Mouse (Mus musculus): ENCODE measurements around the gene Polr2h. TPM values are rescaled to one million over a fixed set of nuclear protein-coding genes. Genes with fewer than 3 reads are reported as not detected.
"Not testable (repeated sequence)": the region's sequence is repeated elsewhere in the genome, so short reads cannot be mapped to it uniquely, and the experiment has no call there.

Gene Polr2h
- 53.2 and 58.4 TPM in 2 replicates for polyA plus RNA-seq (2014; fragmentation: Nextera tagmentation; extraction: Ambion mirVana)

DNA sequence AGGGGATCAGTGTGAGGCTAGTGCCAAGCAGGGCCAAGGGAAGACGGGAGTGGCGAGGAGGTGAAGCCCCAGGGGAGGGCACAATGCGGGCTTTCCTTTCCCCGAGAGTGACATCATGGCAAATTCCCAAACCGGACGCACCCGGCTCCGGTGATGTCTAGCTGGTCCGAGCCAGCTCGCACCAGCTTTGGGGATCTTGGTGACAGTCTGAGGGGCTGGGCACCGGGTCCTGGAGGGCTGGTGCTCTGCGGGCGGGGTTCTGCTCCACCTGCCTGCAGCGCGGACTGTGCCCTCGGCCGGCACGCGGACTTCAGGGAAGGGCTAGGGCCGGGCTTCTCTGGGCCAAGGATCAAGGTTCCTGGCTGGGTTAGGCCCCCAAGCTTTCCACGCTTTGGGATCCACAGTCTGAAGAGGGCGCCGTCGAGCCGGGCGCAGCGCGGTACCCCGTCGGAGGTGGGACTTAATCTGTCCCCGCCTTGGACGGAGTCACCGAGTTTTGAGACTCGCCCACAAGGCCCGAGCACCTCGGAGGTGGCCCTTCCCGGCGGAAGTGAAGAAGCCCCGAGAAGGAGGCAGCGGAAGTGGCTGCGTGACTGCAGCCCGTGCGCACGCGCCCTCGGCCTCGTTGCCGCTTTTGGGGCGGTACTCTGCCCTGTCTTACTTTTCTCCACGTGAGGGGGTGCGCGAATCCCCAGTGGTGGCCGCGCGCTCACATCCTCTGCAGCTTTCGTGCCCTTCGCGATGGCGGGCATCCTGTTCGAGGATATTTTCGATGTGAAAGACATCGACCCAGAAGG, at the start of gene Polr2h, which contains the start of gene Clcn2:
Gene Polr2h (plus strand): TSS at position 485 of the 797 bp plus-strand sequence.
Gene Clcn2 (minus strand): TSS at position 566 of the 797 bp plus-strand sequence.
- Histone ChIP-seq H3K4me1 (ENCODE audit: control insufficient read depth in 2 of 2, insufficient read depth in 2 of 2, low read length in 2 of 2) (peaks cover 17 to 27% of the 10 kb centered on the region in 2 experiments), H3K4me3 (ENCODE audit: control insufficient read depth in 1 of 2, insufficient read depth in 1 of 2, low read depth in 1 of 2, low read length in 2 of 2) (peak within 1 kb of the TSS; percentile 63 to 64), H3K9ac (ENCODE audit: low read length) (peak within 1 kb of the TSS; percentile 81), H3K36me3 (ENCODE audit: control insufficient read depth, insufficient read depth, low read length) (peaks cover 23% of the 10 kb centered on the region), H3K27me3 (ENCODE audit: control insufficient read depth, insufficient read depth, low read length) (no peaks in the 10 kb centered on the region), H3K27ac (replicated peaks in 1 of 2; ENCODE audit: control insufficient read depth in 1 of 2, insufficient read depth in 1 of 2, low read depth in 2 of 2, low read length in 2 of 2) (peak within 1 kb of the TSS; percentile 93 to 95), H3K4me2 (ENCODE audit: low read length) (peak within 1 kb of the TSS; percentile 96), H3K9me3 (ENCODE audit: control insufficient read depth, low read length) (no peaks in the 10 kb centered on the region)
- under 1% methylated on average over 62 of the region's 62 CpGs for WGBS
- peak; percentile 75 for ATAC-seq (ENCODE audit: insufficient number of reproducible peaks, insufficient read depth, low FRiP score, low read depth)

- not testable (repeated sequence) for H3K4me1 ChIP-seq (ENCODE audit: control insufficient read depth in 2 of 2, insufficient read depth in 2 of 2, low read length in 2 of 2); H3K9me3 ChIP-seq (ENCODE audit: control insufficient read depth, low read length); H3K27me3 ChIP-seq (ENCODE audit: control insufficient read depth, insufficient read depth, low read length); H3K27ac ChIP-seq (replicated peaks in 1 of 2; ENCODE audit: control insufficient read depth in 1 of 2, insufficient read depth in 1 of 2, low read depth in 2 of 2, low read length in 2 of 2); H3K4me3 ChIP-seq (ENCODE audit: control insufficient read depth in 1 of 2, insufficient read depth in 1 of 2, low read depth in 1 of 2, low read length in 2 of 2); H3K4me2 ChIP-seq (ENCODE audit: low read length); ATAC-seq (ENCODE audit: insufficient number of reproducible peaks, insufficient read depth, low FRiP score, low read depth); H3K9ac ChIP-seq (ENCODE audit: low read length)
- 75% methylated on average over 3 of the region's 6 CpGs for WGBS
- H3K36me3 ChIP-seq (ENCODE audit: control insufficient read depth, insufficient read depth, low read length) = peaks cover 13% of the 10 kb centered on the region
Observed at GRCm38 (mm10) chr16:20668013-20668412, 49.5 kb upstream of the Polr2h start, which contains the start of gene Eif4g1. Gene Eif4g1 (plus strand): TSS chr16:20668313.

DNA sequence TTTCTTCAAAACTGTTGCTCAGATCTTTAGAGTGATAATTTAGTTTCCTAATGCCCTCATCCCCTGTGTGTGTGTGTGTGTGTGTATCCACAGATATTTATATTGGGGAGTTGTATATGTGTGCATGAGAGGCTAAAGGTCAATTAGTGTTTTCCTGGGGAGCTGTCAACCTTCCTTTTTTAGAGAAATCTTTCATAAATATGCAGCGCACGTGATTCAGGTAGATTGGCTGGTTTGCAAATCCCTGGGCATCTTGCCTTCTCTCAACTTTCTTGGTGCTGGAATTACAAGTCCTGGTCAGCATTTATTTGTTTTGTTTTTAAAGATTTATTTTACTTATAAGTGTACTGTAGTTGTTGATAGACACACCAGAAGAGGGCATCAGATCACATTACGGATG, 47.2 kb upstream of the Polr2h start:
- H3K36me3 ChIP-seq (ENCODE audit: control insufficient read depth, insufficient read depth, low read length) = peaks cover 10% of the 10 kb centered on the region
- peaks cover 5 to 22% of the 10 kb centered on the region in 2 experiments for H3K4me1 ChIP-seq (ENCODE audit: control insufficient read depth in 2 of 2, insufficient read depth in 2 of 2, low read length in 2 of 2)
- no peak overlapping the region for H3K9ac ChIP-seq (ENCODE audit: low read length)
- ATAC-seq (ENCODE audit: insufficient number of reproducible peaks, insufficient read depth, low FRiP score, low read depth) = no peak
- no peaks in the 10 kb centered on the region for H3K9me3 ChIP-seq (ENCODE audit: control insufficient read depth, low read length)
- no peaks in the 10 kb centered on the region for H3K27me3 ChIP-seq (ENCODE audit: control insufficient read depth, insufficient read depth, low read length)
- no peak overlapping the region for H3K27ac ChIP-seq (replicated peaks in 1 of 2; ENCODE audit: control insufficient read depth in 1 of 2, insufficient read depth in 1 of 2, low read depth in 2 of 2, low read length in 2 of 2)
- no peak overlapping the region for H3K4me3 ChIP-seq (ENCODE audit: control insufficient read depth in 1 of 2, insufficient read depth in 1 of 2, low read depth in 1 of 2, low read length in 2 of 2)
- 87% methylated on average over 3 of the region's 3 CpGs for WGBS
- no peak overlapping the region for H3K4me2 ChIP-seq (ENCODE audit: low read length)

DNA sequence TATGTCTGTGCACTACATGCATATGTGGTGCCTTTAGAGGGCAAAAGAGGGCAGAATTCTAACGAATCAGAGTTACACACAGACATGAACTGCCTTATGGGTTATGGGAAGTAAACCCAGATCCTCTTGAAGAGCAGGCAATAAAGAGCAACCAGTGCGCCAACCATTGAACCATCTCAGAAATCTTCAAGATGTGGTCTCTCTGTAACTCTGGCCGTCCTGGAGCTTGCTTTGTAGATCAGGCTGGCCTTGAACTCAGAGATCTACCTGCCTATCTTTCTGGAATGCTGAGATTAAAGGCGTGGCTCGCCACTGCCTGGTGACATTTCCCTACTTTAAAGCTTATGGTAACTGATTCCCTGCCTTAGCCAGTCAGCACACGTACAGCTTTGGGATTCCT, 45.6 kb upstream of the Polr2h start:
- Histone ChIP-seq H3K9me3 (ENCODE audit: control insufficient read depth, low read length) (no peaks in the 10 kb centered on the region), H3K27ac (replicated peaks in 1 of 2; ENCODE audit: control insufficient read depth in 1 of 2, insufficient read depth in 1 of 2, low read depth in 2 of 2, low read length in 2 of 2) (no peak overlapping the region), H3K4me2 (ENCODE audit: low read length) (peak overlapping the region; percentile 98), H3K4me1 (ENCODE audit: control insufficient read depth in 2 of 2, insufficient read depth in 2 of 2, low read length in 2 of 2) (peaks cover 5 to 23% of the 10 kb centered on the region in 2 experiments), H3K4me3 (ENCODE audit: control insufficient read depth in 1 of 2, insufficient read depth in 1 of 2, low read depth in 1 of 2, low read length in 2 of 2) (peak overlapping the region in 1 of 2 experiments; percentile 97; a peak in 2 of 4 replicates), H3K27me3 (ENCODE audit: control insufficient read depth, insufficient read depth, low read length) (no peaks in the 10 kb centered on the region), H3K9ac (ENCODE audit: low read length) (peak overlapping the region; percentile 96), H3K36me3 (ENCODE audit: control insufficient read depth, insufficient read depth, low read length) (peaks cover 26% of the 10 kb centered on the region)
- WGBS = 19% methylated on average over 6 of the region's 6 CpGs
- no peak for ATAC-seq (ENCODE audit: insufficient number of reproducible peaks, insufficient read depth, low FRiP score, low read depth)

GRCm38 (mm10) chr16:20672500-20672902, 45.0 kb upstream of the Polr2h start:
- under 1% methylated on average over 37 of the region's 38 CpGs for WGBS
- Histone ChIP-seq H3K4me1 (ENCODE audit: control insufficient read depth in 2 of 2, insufficient read depth in 2 of 2, low read length in 2 of 2) (peaks cover 5 to 29% of the 10 kb centered on the region in 2 experiments), H3K9me3 (ENCODE audit: control insufficient read depth, low read length) (no peaks in the 10 kb centered on the region), H3K36me3 (ENCODE audit: control insufficient read depth, insufficient read depth, low read length) (peaks cover 32% of the 10 kb centered on the region), H3K27me3 (ENCODE audit: control insufficient read depth, insufficient read depth, low read length) (no peaks in the 10 kb centered on the region), H3K9ac (ENCODE audit: low read length) (peak overlapping the region; percentile 96), H3K4me2 (ENCODE audit: low read length) (peak overlapping the region; percentile 98), H3K27ac (replicated peaks in 1 of 2; ENCODE audit: control insufficient read depth in 1 of 2, insufficient read depth in 1 of 2, low read depth in 2 of 2, low read length in 2 of 2) (peak overlapping the region in 1 of 2 experiments; percentile 96; a peak in 3 of 4 replicates), H3K4me3 (ENCODE audit: control insufficient read depth in 1 of 2, insufficient read depth in 1 of 2, low read depth in 1 of 2, low read length in 2 of 2) (peak overlapping the region; percentile 95 to 97)
- peak; percentile 91 for ATAC-seq (ENCODE audit: insufficient number of reproducible peaks, insufficient read depth, low FRiP score, low read depth)

DNA sequence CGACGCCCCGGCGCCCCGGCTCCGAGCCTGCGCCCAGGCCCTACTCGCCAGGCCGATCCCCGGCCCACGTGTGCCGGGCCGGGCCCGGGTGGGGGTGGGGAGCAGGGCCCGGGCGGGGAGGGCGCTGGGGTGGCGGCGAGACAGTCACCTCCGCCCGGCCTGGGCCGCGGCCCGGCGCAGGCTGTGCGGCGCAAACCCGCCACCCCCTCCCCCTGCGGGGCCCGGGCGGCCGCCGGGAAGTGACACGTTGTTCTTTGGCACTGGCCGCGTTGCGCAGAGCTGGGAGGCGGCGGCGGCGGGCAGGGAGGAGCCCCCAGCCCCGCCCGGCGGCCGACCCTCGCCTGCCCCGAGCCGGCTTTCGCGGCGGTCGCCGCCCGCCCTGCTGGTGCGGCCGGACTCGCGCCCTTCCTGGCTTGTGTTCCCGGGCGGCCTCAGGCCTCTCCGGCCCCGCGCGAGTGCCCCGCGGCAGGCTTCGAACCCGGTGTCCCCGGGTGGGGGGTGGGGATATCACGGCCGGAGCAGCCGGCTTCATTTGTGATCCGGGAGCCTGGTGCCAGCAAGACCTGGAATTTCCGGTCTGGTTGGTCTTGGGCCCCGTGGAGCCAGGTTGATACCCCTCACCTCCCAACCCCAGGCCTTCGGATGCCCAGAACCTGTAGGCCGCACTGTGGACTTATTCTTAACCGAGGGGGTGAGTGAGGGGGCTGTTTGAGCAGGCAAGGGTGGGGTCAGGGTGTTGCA, 44.3 kb upstream of the Polr2h start:
- ATAC-seq (ENCODE audit: insufficient number of reproducible peaks, insufficient read depth, low FRiP score, low read depth) = peak; percentile 79
- H3K4me2 ChIP-seq (ENCODE audit: low read length) = peak overlapping the region; percentile 98
- H3K4me3 ChIP-seq (ENCODE audit: control insufficient read depth in 1 of 2, insufficient read depth in 1 of 2, low read depth in 1 of 2, low read length in 2 of 2) = peak overlapping the region; percentile 95 to 97
- WGBS = under 1% methylated on average over 71 of the region's 78 CpGs
- peak overlapping the region; percentile 96 for H3K9ac ChIP-seq (ENCODE audit: low read length)
- no peaks in the 10 kb centered on the region for H3K9me3 ChIP-seq (ENCODE audit: control insufficient read depth, low read length)
- no peaks in the 10 kb centered on the region for H3K27me3 ChIP-seq (ENCODE audit: control insufficient read depth, insufficient read depth, low read length)
- H3K36me3 ChIP-seq (ENCODE audit: control insufficient read depth, insufficient read depth, low read length) = peaks cover 38% of the 10 kb centered on the region
- peaks cover 8 to 35% of the 10 kb centered on the region in 2 experiments for H3K4me1 ChIP-seq (ENCODE audit: control insufficient read depth in 2 of 2, insufficient read depth in 2 of 2, low read length in 2 of 2)
- H3K27ac ChIP-seq (replicated peaks in 1 of 2; ENCODE audit: control insufficient read depth in 1 of 2, insufficient read depth in 1 of 2, low read depth in 2 of 2, low read length in 2 of 2) = peak overlapping the region; percentile 42 to 96

- Histone ChIP-seq H3K4me1 (ENCODE audit: control insufficient read depth in 2 of 2, insufficient read depth in 2 of 2, low read length in 2 of 2) (peaks cover 8 to 37% of the 10 kb centered on the region in 2 experiments), H3K36me3 (ENCODE audit: control insufficient read depth, insufficient read depth, low read length) (peaks cover 45% of the 10 kb centered on the region), H3K9me3 (ENCODE audit: control insufficient read depth, low read length) (no peaks in the 10 kb centered on the region), H3K27ac (replicated peaks in 1 of 2; ENCODE audit: control insufficient read depth in 1 of 2, insufficient read depth in 1 of 2, low read depth in 2 of 2, low read length in 2 of 2) (peak overlapping the region; percentile 42 to 96), H3K4me2 (ENCODE audit: low read length) (peak overlapping the region; percentile 98), H3K9ac (ENCODE audit: low read length) (peak overlapping the region; percentile 96), H3K27me3 (ENCODE audit: control insufficient read depth, insufficient read depth, low read length) (no peaks in the 10 kb centered on the region), H3K4me3 (ENCODE audit: control insufficient read depth in 1 of 2, insufficient read depth in 1 of 2, low read depth in 1 of 2, low read length in 2 of 2) (peak overlapping the region; percentile 95 to 97)
- WGBS = 3% methylated on average over 14 of the region's 14 CpGs
- no peak for ATAC-seq (ENCODE audit: insufficient number of reproducible peaks, insufficient read depth, low FRiP score, low read depth)
Observed at GRCm38 (mm10) chr16:20673706-20674303, 43.7 kb upstream of the Polr2h start.
